Mouse (Mus musculus): ENCODE measurements around the gene Nxn. TPM values are rescaled to one million over a fixed set of nuclear protein-coding genes. Genes with fewer than 3 reads are reported as not detected.

The Nxn gene
- polyA plus RNA-seq, 1 experiment from 2014 or later: 36.4 TPM

- 63% methylated on average over 4 of the region's 4 CpGs for WGBS
- H3K4me2 ChIP-seq: no peak overlapping the region
- no peaks in the 10 kb centered on the region for H3K36me3 ChIP-seq
- H3K9ac ChIP-seq: no peak overlapping the region
- no peak for ATAC-seq (ENCODE audit: low read depth)
- no peaks in the 10 kb centered on the region for H3K27me3 ChIP-seq
- H3K4me1 ChIP-seq (replicated peaks): peaks cover 47% of the 10 kb centered on the region
- no peaks in the 10 kb centered on the region for H3K9me3 ChIP-seq
- H3K27ac ChIP-seq (replicated peaks): no peak overlapping the region
- H3K4me3 ChIP-seq: no peak overlapping the region
Observed at GRCm38 (mm10) chr11:76306769-76307168, 92.2 kb downstream of the Nxn start.

GRCm38 (mm10) chr11:76305571-76305970, 93.4 kb downstream of the Nxn start:
- H3K9ac ChIP-seq: no peak overlapping the region
- H3K27me3 ChIP-seq: no peaks in the 10 kb centered on the region
- H3K4me3 ChIP-seq: no peak overlapping the region
- no peaks in the 10 kb centered on the region for H3K36me3 ChIP-seq
- no peak overlapping the region for H3K4me2 ChIP-seq
- no peak overlapping the region for H3K27ac ChIP-seq (replicated peaks)
- 87% methylated on average over 4 of the region's 4 CpGs for WGBS
- no peaks in the 10 kb centered on the region for H3K9me3 ChIP-seq
- peaks cover 35% of the 10 kb centered on the region for H3K4me1 ChIP-seq (replicated peaks)
- ATAC-seq (ENCODE audit: low read depth): no peak

GRCm38 (mm10) chr11:76303368-76303767, 95.6 kb downstream of the Nxn start:
- no peak for ATAC-seq (ENCODE audit: low read depth)
- 35% methylated on average over 11 of the region's 11 CpGs for WGBS
- Histone ChIP-seq H3K4me3 (no peak overlapping the region), H3K4me1 (replicated peaks) (peaks cover 31% of the 10 kb centered on the region), H3K9me3 (no peaks in the 10 kb centered on the region), H3K36me3 (no peaks in the 10 kb centered on the region), H3K27me3 (no peaks in the 10 kb centered on the region), H3K9ac (no peak overlapping the region), H3K4me2 (no peak overlapping the region), H3K27ac (replicated peaks) (no peak overlapping the region)

- Histone ChIP-seq H3K36me3 (no peaks in the 10 kb centered on the region), H3K9ac (no peak overlapping the region), H3K27me3 (no peaks in the 10 kb centered on the region), H3K9me3 (no peaks in the 10 kb centered on the region), H3K4me3 (no peak overlapping the region), H3K4me1 (replicated peaks) (peaks cover 47% of the 10 kb centered on the region), H3K4me2 (no peak overlapping the region), H3K27ac (replicated peaks) (no peak overlapping the region)
- ATAC-seq (ENCODE audit: low read depth): no peak
- WGBS: 88% methylated on average over 5 of the region's 5 CpGs
Observed at GRCm38 (mm10) chr11:76300862-76301261, 98.1 kb downstream of the Nxn start.

- Histone ChIP-seq H3K9me3 (no peaks in the 10 kb centered on the region), H3K27ac (replicated peaks) (no peak overlapping the region), H3K4me2 (no peak overlapping the region), H3K36me3 (no peaks in the 10 kb centered on the region), H3K4me1 (replicated peaks) (peaks cover 69% of the 10 kb centered on the region), H3K4me3 (no peak overlapping the region), H3K27me3 (no peaks in the 10 kb centered on the region), H3K9ac (no peak overlapping the region)
- 67% methylated on average over 9 of the region's 9 CpGs for WGBS
- no peak for ATAC-seq (ENCODE audit: low read depth)
Observed at GRCm38 (mm10) chr11:76298457-76299000, 100.4 kb downstream of the Nxn start.

- 56% methylated on average over 9 of the region's 9 CpGs for WGBS
- Histone ChIP-seq H3K4me2 (no peak overlapping the region), H3K27ac (replicated peaks) (0 out of 2 replicates have a peak overlapping the region, but pooled peaks have one; percentile 13), H3K9ac (no peak overlapping the region), H3K4me1 (replicated peaks) (peaks cover 73% of the 10 kb centered on the region), H3K36me3 (no peaks in the 10 kb centered on the region), H3K27me3 (no peaks in the 10 kb centered on the region), H3K9me3 (no peaks in the 10 kb centered on the region), H3K4me3 (no peak overlapping the region)
- ATAC-seq (ENCODE audit: low read depth): no peak
Observed at GRCm38 (mm10) chr11:76297252-76297651, 101.7 kb downstream of the Nxn start.

GRCm38 (mm10) chr11:76294836-76295235, 104.1 kb downstream of the Nxn start:
- WGBS: 33% methylated on average over 9 of the region's 9 CpGs
- H3K9me3 ChIP-seq: no peaks in the 10 kb centered on the region
- no peak overlapping the region for H3K4me3 ChIP-seq
- no peak for ATAC-seq (ENCODE audit: low read depth)
- no peaks in the 10 kb centered on the region for H3K36me3 ChIP-seq
- H3K9ac ChIP-seq: no peak overlapping the region
- H3K4me1 ChIP-seq (replicated peaks): peaks cover 90% of the 10 kb centered on the region
- H3K27ac ChIP-seq (replicated peaks): peak overlapping the region; percentile 83
- H3K4me2 ChIP-seq: no peak overlapping the region
- H3K27me3 ChIP-seq: no peaks in the 10 kb centered on the region

GRCm38 (mm10) chr11:76294078-76294477, 104.9 kb downstream of the Nxn start:
- no peak overlapping the region for H3K4me3 ChIP-seq
- no peaks in the 10 kb centered on the region for H3K27me3 ChIP-seq
- no peak overlapping the region for H3K9ac ChIP-seq
- H3K4me2 ChIP-seq: no peak overlapping the region
- no peaks in the 10 kb centered on the region for H3K9me3 ChIP-seq
- H3K4me1 ChIP-seq (replicated peaks): peaks cover 92% of the 10 kb centered on the region
- H3K36me3 ChIP-seq: no peaks in the 10 kb centered on the region
- WGBS: 47% methylated on average over 5 of the region's 5 CpGs
- H3K27ac ChIP-seq (replicated peaks): peak overlapping the region; percentile 83
- ATAC-seq (ENCODE audit: low read depth): no peak

GRCm38 (mm10) chr11:76292831-76293230, 106.1 kb downstream of the Nxn start:
- ATAC-seq (ENCODE audit: low read depth): no peak
- peak overlapping the region; percentile 83 for H3K27ac ChIP-seq (replicated peaks)
- 69% methylated on average over 6 of the region's 6 CpGs for WGBS
- 0 out of 2 replicates have a peak overlapping the region, but pooled peaks have one; percentile 7 for H3K4me2 ChIP-seq
- no peaks in the 10 kb centered on the region for H3K27me3 ChIP-seq
- no peak overlapping the region for H3K4me3 ChIP-seq
- H3K4me1 ChIP-seq (replicated peaks): peaks cover 92% of the 10 kb centered on the region
- H3K36me3 ChIP-seq: no peaks in the 10 kb centered on the region
- peak overlapping the region; percentile 17; the same call in 1 of the 2 replicates for H3K9ac ChIP-seq
- H3K9me3 ChIP-seq: no peaks in the 10 kb centered on the region

GRCm38 (mm10) chr11:76292398-76292797, 106.5 kb downstream of the Nxn start:
- Histone ChIP-seq H3K36me3 (no peaks in the 10 kb centered on the region), H3K27me3 (no peaks in the 10 kb centered on the region), H3K4me2 (0 out of 2 replicates have a peak overlapping the region, but pooled peaks have one; percentile 7), H3K4me3 (no peak overlapping the region), H3K9ac (0 out of 2 replicates have a peak overlapping the region, but pooled peaks have one; percentile 17), H3K27ac (replicated peaks) (peak overlapping the region; percentile 83), H3K4me1 (replicated peaks) (peaks cover 94% of the 10 kb centered on the region), H3K9me3 (no peaks in the 10 kb centered on the region)
- ATAC-seq (ENCODE audit: low read depth): no peak
- WGBS: 73% methylated on average over 15 of the region's 15 CpGs

- no peak for ATAC-seq (ENCODE audit: low read depth)
- Histone ChIP-seq H3K27ac (replicated peaks) (peak overlapping the region; percentile 83), H3K4me3 (no peak overlapping the region), H3K4me1 (replicated peaks) (peaks cover 94% of the 10 kb centered on the region), H3K27me3 (no peaks in the 10 kb centered on the region), H3K9me3 (no peaks in the 10 kb centered on the region), H3K36me3 (no peaks in the 10 kb centered on the region), H3K9ac (no peak overlapping the region), H3K4me2 (no peak overlapping the region)
- WGBS: 73% methylated on average over 4 of the region's 4 CpGs
Observed at GRCm38 (mm10) chr11:76291960-76292359, 107.0 kb downstream of the Nxn start.

GRCm38 (mm10) chr11:76290367-76290766, 108.6 kb downstream of the Nxn start:
- H3K9ac ChIP-seq: peak overlapping the region; percentile 51
- peak; percentile 64 for ATAC-seq (ENCODE audit: low read depth)
- WGBS: 10% methylated on average over 11 of the region's 11 CpGs
- no peak overlapping the region for H3K4me2 ChIP-seq
- H3K4me1 ChIP-seq (replicated peaks): peaks cover 96% of the 10 kb centered on the region
- no peaks in the 10 kb centered on the region for H3K9me3 ChIP-seq
- H3K27me3 ChIP-seq: no peaks in the 10 kb centered on the region
- no peak overlapping the region for H3K4me3 ChIP-seq
- H3K36me3 ChIP-seq: no peaks in the 10 kb centered on the region
- H3K27ac ChIP-seq (replicated peaks): peak overlapping the region; percentile 94

GRCm38 (mm10) chr11:76288645-76289044, 110.3 kb downstream of the Nxn start:
- 73% methylated on average over 6 of the region's 6 CpGs for WGBS
- ATAC-seq (ENCODE audit: low read depth): no peak
- Histone ChIP-seq H3K27ac (replicated peaks) (peak overlapping the region; percentile 94), H3K9me3 (no peaks in the 10 kb centered on the region), H3K4me3 (no peak overlapping the region), H3K4me2 (no peak overlapping the region), H3K9ac (no peak overlapping the region), H3K36me3 (no peaks in the 10 kb centered on the region), H3K27me3 (no peaks in the 10 kb centered on the region), H3K4me1 (replicated peaks) (peaks cover 89% of the 10 kb centered on the region)
